Mouse (Mus musculus): Measurements from ENCODE around the gene Cdh4.

- TF ChIP-seq ZC3H11A (IDR thresholded peaks at IDR 0.05; ENCODE audit: borderline replicate concordance, low read depth, low read length) (no peak), MAFK (IDR thresholded peaks at IDR 0.05; ENCODE audit: insufficient read depth, low read depth, low read length) (no peak), CHD2 (IDR thresholded peaks at IDR 0.05; ENCODE audit: low read depth, low read length) (no peak)
Observed at GRCm38 (mm10) chr2:179837186-179837585, 395.0 kb downstream of the Cdh4 start.
